Mouse (Mus musculus) cerebellum, postnatal 10 days (tissue): Measurements from ENCODE around the gene Zscan22.
"Not testable (repeated sequence)": the region's sequence is repeated elsewhere in the genome, so short reads cannot be mapped to it uniquely, and the experiment has no call there.

Experiments
- DNase-seq, 2 experiments: peaks; one replicate each; pipeline ENCODE4 v3.0.0; 2021; ENCODE audit warnings: mixed read lengths in 2 of 2

The Zscan22 gene

DNA sequence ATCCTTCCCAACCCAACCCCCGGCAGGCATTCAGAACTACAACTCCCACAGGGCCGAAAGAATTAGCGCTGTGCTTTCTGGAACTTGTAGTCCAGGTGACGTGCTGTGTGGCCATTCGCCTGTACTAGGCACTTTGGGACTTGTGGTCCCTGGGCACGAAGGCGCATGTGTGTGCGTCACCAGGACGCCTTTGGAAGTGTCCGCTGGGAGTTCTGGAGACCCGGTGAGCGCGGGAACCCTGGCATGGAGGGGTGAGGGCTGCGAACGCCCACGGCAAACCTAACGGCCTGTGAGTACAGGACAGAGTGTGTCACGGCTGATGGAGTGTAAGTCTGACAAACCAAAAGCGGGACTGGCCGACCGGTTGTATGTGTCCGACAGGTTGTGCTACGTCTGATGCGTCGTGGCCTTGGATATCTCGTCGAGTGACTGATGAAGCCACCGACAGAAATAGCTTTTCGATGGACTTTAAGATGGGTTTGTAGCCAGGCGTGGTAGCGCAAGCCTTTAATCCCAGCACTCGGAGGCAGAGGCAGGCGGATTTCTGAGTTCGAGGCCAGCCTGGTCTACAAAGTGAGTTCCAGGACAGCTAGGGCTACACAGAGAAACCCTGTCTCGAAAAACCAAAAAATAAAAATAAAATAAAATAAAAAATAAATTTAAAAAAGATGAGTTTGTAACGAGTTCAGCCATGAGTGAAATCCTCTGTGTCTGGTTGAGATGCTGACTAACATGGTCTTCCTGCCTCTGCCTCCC is at the start of gene Zscan22:
Gene Zscan22, plus strand, starts transcription at position 161 of the 756 bp plus-strand sequence.
- DNase-seq, result peak; percentile 93 to 95

DNA sequence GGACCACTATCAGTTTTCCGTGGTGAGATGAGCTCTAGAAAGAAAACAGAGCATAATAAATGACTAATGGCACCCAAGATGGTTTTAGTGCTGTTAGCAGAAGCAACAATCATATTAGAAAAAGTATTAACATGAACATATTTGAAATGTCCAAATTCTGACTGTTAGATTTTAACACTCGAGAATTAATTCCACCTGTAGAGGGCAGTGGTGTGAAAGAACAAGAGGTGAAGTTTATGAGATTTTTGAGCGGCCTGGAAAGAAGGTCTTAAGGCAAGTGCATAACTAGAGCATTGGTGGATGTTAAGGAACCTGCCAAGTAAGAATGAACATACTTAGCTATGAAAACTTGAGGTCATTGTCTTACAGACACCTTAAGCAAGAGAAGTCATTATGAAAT is 23.3 kb upstream of the Zscan22 start:
- DNase-seq, result peak; percentile 38 to 74

DNA sequence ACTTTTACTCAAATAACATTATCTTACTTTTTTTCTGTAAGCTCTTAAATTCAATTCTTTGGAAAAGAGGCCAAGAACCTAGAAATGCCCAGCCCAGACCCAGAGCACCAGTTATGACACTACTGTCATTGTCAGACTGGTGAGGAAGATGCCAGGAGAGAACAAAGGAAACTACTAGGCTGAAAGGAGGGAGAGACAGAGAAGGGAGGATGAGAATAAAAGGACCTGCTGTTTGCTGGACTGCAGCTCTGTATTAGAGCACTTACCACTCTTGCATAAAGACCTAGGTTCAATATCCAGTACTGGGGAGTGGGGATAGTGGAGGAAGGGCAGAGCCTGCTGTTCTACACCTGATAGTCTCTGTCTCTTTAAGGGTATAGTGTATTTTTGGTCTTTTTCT is 17.6 kb upstream of the Zscan22 start:
- no peak for DNase-seq

DNA sequence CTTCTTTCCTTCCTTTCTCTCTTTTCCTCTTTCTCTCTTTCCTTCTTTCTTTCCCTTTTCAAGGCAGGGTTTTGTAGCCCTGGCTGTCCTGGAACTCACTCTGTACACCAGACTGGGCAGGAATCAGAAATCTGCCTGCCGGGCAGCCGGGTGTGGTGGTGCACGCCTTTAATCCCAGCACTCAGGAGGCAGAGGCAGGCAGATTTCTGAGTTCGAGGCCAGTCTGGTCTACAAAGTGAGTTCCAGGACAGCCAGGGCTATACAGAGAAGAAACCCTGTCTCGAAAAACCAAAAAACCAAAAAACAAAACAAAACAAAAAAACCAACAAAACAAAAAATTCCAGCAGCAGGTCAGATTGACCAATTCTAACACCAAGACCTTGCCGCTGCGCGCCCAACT is 17.1 kb upstream of the Zscan22 start:
- peak in 1 of 2 experiments; percentile 15 for DNase-seq

DNA sequence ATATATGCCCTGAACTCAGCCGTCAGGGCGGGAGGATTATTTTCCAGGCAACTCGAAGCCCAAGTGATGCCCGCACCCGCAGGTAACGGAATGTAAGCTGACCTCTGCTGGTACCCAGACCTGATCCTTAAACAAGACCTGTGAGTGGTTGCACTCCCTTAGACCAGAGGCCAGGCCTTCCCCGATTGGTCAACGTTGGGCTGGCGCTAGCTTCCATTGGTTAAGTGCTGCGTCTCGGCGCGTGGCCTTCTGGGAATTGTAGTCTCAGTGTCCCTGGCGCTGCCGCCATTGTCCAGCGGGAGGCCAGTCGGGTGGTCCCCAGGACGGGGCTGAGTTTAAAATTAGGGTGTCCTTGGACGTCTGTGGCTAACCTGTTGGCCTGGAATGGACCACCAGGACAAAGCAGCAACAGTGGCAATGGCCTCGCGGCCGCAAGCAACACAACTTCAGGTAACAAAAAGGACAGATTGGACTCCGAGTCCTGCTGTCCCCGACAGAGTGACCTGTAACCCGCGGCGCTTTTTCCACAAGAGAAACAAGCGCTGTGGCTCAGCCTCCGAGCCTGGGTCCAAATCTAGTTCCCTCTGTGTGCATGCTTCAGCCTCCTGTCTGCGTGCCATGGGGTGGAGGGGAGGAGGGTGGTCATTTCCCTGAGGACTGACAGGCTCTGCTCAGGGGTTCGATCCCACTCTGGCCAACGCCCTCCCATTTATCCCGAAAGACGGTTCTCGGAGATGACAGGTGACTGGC is 16.5 kb upstream of the Zscan22 start, which contains the start of gene Zfp128:
Gene Zfp128, plus strand, starts transcription at position 267 of the 750 bp plus-strand sequence.
- peak; percentile 97 to 98 for DNase-seq

DNA sequence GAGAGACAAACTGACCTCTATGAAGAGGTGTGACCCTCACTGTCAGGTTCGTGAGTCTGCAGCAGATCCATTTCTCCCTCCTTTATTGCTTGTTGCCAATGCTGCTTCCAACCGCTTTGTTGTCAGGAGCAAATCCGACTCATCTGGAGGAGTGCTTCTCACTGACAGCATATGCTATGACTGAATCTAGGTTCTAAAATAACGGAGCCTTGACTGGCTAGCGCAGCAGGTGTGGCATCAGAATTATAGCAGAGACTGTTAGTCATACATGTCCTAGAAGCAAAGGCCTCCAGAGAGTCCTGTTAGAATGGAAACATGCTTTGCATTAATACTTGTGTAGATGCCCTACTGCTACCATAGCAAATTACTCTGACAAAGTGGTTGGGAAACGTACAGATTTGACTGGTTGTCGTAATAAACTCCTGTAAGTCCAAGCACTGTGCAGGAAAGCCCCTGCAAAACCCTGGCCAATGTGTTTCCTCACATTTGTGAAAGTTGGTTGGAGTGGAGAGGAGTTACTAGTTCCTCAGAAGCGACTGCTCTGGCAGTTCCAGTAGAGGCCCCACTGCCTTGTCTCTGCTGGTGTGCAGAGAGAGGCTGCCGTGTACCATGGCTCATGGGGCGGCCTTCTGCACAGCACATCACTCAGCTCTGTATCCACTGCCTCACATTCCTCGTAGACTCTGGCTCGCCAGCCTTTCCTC is 10.9 kb upstream of the Zscan22 start:
- DNase-seq, result no peak

DNA sequence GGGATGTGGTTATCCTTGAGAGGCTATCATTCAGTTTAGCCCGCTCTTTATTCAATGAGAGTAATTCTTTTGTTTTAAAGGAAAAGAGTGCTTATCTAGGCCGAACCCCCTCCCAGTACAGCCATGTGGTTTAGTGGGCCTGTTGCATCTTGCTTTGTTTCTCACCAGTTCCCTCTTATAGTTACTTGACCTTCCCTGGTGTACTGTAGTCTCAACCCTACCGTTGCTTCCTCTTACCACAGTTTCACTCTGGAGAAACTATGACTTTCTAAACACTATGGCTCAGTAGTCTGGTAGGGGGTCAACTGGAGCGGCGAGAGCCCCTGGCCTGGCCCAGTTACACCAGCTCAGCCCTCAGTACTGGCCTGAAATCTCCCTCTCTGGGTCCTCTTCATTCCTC is 10.0 kb upstream of the Zscan22 start:
- DNase-seq, result no peak

DNA sequence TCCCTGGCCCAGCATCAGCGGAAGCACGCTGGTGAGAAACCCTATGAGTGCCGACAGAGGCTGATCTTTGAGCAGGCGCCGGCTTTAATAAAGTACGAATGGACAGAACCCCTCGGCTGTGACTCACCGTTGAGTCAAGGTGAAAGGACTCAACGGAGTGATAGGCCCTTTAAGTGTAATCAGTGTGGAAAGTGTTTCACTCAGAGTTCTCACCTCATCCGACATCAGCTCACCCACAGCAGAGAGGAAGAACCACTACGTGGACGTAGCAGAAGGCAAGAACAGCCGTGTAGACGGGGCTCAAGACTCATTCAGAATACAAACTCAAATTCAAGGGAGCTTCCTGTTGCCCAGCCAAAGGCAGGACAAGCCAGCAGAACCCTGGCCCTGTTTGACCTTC is 6.7 kb upstream of the Zscan22 start:
- DNase-seq, result no peak

DNA sequence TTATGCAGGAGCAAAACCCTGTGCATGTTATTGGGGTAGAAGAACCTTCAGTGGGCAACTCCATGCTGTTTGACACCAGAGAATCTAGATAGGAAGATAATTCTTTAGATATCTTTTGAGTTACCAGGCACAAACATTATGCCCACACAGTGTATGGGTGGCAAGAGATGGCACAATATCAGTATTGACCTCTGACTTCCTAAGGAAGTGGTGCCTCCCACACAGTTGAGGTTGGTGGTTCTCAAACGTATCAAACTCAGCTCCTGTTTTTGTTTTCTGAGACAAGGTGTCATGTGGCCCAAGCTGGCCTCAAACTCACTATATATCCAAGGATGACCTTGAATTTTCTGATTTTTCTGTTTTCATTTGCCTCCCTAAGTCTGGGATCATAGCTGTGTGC is 6.3 kb upstream of the Zscan22 start:
- no peak for DNase-seq

DNA sequence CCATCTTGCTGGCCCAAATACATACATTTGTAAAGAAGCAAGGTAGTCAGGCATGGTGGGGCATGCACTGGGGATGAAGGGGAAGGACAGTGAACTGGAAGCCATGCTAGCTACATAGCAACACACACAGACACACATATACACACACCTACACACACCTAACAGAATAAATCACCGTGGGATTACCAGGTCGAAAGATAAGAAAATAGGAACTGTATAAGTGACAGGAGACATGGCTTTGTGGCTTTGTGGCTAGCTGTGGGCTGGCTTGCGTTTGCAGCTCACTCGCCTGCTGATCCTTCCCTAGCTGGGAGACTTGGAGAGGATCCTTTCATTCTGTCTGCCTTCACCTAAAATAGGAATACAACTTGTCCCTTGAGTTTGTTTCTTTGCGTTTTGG is 3.9 kb downstream of the Zscan22 start:
- DNase-seq, result no peak

DNA sequence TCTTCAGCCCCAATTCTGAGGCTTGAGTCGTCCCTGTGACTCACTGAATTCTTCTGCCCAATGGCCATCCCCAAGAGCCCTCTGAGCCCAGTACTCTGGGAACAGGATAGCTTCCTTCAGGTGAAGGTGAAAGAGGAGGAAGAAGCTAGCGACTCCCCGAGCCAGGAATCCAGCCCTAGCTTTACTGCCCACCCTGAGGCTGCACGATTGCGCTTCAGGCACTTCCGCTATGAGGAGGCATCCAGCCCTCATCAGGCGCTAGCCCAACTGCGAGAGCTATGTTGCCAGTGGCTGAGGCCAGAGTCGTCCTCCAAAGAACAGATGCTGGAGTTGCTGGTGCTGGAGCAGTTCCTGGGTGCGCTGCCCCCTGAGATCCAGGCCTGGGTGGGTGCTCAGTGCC is 6.0 kb downstream of the Zscan22 start:
- no peak for DNase-seq

DNA sequence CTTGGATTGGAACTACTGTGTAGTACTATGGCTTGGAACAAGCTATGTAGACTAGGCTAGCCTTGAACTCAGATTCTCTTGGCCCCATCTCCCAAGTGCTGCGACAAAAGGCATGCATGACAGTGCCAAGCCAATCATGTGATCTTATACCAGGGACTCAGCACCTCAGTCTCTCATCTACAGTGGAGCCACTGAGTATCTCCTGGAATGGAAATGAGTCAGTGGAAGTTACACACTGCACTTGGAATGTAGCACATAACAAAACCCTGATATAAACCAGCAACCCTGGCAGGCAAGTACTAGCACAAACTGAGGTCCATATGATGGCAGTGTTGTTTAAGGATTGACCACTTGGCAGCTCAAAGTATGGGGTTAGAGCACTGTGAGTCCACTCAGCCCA is 7.5 kb downstream of the Zscan22 start:
- no peak for DNase-seq

DNA sequence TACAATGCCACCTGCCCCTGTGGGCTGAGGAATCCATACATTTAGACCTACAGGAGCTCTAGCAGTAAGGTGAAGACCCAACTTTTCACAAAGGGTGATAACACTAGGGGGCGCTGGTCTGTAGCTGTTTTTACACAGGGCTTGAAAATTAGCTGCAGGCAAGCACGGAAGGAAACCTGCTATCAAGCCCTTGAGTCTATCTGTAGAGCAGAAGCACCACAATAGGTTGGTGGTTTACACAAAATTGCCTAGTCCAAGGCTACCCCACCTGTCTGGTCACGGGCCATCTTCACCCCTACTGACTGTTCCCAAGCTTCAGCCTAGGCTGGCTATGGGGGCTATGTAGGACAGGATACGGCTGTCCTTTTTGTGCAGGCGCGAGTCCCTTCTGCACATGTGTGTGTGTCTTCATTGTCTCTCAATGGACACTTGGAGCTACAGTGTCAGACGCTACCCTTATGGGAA is 11.9 kb downstream of the Zscan22 start:
- peak; percentile 87 to 91 for DNase-seq

DNA sequence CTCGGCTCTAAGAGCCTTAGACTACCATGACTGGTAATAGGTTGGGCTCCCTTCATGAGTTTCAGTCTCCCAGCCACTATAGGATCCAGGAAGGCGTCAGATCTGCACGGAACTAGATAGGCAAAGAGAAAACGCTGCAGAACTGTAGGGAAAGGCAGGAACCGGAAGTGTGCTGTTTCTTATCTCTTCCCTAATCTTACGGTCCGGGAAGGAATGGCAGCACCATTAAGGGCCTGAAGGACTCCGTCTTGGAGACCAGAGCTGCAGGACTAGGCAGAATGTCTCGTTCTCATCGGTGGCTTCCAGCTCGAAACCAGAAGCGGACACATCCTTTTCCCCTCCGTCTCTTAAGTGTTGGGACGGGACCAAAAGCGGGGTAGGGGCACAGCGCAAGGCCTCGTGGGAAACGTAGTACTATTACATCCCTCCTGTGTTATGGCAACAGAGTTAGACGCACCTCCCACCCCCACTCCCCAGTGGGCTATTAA is 12.6 kb downstream of the Zscan22 start:
- peak; percentile 79 to 80 for DNase-seq

DNA sequence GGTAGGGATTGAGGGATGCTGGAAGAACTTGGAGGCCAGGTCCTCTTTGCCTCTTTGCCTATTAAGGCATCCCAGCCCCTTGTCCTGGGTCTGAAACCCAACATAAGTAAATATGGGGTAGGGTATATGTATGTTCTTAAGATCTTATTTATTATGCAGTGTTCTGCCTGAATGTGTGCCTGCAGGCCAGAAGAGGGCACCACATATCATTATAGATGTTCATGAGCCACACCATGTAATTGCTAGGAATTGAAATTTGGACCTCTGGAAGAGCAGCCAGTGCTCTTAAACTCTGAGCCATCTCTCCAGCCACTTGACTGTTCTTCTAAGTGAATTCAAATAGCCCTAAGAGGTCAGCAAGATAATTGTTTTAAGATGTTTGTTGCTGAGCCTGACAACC is 15.9 kb downstream of the Zscan22 start:
- DNase-seq, result peak; percentile 46 to 54

DNA sequence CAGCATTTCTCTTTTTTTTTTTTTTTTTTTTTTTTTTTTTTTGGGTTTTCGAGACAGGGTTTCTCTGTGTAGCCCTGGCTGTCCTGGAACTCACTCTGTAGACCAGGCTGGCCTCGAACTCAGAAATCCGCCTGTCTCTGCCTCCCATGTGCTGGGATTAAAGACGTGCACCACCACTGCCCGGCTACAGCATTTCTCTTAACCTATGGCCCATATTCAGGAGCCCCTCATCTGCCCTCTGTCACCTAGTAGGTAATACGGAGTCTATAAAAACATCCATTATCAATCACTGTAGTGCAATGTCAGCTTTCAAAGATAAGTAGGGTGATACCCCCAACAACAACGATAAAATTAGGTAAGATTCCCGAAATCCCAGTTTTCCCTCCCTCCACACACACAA is 22.9 kb downstream of the Zscan22 start:
- not testable (repeated sequence) for DNase-seq

DNA sequence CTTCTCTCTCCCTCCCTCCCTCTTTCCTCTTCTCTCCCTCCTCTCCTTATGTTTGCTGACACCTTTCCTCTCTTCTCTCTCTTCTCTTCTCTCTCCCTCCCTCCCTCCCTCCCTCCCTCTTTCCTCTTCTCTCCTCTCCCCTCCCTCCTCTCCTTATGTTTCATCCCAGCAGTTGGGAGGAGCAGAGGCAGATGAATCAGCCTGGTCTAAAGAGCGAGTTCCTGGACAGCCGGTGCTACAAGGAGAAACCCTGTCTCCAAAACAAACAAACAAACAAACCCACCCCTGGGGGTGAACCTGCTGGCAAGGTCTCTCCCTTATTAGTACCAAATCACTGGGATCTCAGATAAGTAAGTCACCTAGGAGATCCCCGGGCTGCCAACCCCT is 23.7 kb downstream of the Zscan22 start:
- no peak for DNase-seq

DNA sequence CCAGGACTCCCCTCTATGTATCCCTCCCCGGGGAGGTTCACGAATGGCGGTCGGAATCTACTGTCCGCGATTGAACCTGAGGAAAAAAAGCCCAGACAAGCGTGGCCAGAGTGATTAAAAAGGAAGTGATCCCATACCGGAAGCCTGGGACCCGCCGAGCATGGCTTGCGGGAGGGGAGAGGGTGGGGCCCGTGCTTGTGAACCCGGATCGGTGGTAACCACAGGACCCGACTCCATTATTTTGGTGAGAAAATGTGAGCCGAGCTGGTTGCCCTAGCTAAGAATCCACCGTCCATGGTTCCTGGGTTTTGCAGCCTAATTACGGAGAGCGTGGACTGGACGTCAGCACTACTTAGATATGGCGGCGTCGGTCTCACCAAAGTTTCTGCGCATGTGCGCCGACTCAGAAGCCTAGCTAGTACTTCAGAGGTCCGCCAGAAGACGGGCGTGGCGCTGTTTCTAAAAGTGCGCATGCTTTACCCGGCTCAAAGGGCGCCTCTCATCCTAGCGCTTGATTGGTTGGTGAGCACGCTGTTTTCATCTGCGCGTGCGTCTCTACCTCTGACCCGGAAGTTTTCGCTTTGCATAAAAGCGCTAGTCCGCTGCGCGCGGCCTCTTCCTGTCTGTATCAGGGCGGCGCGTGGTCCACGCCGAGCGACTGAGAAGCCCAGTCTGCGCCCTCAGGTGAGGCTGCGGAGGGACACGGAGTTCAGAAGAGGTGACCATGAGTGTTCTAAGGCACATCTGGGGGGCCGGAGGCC is 24.3 kb downstream of the Zscan22 start, which contains the start of gene Rps5:
Gene Rps5, plus strand, starts transcription at position 586 of the 761 bp plus-strand sequence.
- peak; percentile 98 to 99 for DNase-seq

DNA sequence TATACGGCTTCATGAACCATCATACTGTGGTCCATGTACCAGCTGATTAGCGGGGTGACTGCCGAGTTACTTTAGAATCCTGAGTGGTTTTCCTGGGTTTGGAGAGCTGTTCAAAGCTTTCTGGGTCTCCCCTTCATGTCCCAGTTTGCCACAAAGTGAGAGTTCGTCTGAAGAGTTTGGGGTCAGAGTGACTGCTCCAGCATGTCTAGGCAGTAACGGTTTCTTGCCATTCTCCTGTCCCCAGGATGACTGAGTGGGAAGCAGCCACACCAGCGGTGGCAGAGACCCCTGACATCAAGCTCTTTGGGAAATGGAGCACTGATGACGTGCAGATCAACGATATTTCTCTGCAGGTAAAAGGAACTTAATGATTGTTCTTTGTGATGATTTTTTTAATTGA is 25.1 kb downstream of the Zscan22 start:
- DNase-seq, result no peak

DNA sequence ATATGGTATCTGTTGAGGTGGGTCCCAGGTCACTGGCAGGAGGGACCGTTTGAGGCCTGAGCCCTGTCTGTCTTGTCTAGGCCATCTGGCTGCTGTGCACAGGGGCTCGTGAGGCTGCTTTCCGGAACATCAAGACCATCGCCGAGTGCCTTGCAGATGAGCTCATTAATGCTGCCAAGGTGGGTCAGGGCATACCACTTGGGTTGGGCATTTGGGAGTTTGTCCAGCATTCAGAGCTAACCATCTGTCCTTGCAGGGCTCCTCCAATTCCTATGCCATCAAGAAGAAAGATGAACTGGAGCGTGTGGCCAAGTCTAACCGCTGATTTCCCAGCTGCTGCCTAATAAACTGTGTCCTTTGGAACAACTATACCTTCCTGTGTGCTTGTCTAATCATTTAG is 28.7 kb downstream of the Zscan22 start:
- peak; percentile 89 to 92 for DNase-seq

DNA sequence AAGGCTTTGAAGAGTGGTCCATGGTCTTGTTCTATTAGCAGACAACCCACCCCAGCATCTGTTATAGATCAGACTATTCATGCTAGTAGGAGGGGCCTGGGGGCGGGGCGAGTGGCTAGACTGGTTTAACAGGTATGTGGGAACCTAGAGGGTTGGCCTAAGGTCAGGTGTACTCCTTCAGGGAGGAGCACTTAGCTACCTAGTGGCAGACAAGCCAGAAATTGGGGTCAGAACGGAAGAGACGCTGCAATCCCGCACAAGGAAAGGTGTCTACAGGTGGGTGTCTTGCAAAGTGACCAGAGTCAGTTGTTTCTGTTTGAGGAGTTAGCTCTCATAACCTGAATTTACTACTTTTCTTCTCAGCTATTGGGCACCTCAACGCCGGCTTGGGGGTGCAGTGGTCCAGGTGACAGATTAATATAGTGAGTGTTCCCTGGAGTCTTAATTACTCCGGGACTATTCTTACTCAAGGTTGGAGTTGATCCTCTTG is 29.6 kb downstream of the Zscan22 start, which contains the start of gene Rnf225:
Gene Rnf225, plus strand, starts transcription at position 226 of the 490 bp plus-strand sequence.
- DNase-seq, result peak; percentile 55 to 58
